Mouse (Mus musculus): ENCODE results near the gene Smad6.

Smad6 gene

GRCm38 (mm10) chr9:63982937-63983632 is 38.8 kb downstream of the Smad6 start:
- DNase-seq: peak; percentile 15 to 17

- no peak for DNase-seq
Observed at GRCm38 (mm10) chr9:63981912-63982311, 39.9 kb downstream of the Smad6 start.

- DNase-seq: no peak
Observed at GRCm38 (mm10) chr9:63981371-63981770, 40.5 kb downstream of the Smad6 start.

DNA sequence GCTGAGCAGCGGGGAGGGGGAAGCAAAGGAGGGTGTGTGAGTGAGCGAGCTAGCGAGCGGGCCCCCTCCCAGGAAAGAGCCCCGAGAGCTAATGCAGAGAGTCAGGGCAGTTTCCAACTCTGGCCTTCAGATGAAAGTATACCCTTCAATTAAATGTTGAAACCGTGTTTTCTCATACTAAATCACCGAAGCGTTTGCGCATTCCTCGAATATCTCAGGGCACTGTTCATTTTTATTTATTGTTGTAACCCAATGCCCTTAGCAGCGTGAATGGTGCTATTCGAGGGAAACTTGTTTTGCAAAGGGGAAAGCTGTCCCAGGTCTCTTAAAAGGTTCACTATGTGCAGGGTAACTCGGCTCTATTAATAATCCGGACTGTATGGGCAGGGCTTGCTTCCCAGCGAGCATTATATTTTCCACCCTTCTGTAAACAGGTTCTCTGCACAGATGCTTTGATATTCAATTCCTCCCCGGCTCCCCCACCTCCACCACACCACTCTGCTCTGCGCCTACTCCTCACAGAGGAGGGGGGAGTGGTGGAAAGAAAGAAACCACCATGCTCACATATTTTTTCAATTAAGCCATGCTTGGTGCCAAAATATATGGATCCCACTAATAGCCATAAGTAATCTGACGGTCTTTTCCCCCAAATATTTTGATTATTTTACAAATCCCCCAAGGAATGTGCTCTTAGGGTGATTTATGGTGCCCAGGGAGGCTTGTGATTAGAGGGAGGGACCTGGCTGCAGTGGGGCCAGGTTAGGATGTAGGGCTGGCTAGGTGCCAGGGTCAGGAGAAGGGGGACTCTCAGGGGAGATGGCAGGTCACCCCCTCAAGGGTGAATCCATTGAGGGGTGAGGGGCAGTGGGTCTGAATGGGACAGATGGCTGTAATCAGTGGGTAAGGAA is 41.4 kb downstream of the Smad6 start:
- no peak for DNase-seq

- DNase-seq: no peak
Observed at GRCm38 (mm10) chr9:63979275-63979674, 42.6 kb downstream of the Smad6 start.

- DNase-seq: no peak
Observed at GRCm38 (mm10) chr9:63978682-63979081, 43.2 kb downstream of the Smad6 start.

DNA sequence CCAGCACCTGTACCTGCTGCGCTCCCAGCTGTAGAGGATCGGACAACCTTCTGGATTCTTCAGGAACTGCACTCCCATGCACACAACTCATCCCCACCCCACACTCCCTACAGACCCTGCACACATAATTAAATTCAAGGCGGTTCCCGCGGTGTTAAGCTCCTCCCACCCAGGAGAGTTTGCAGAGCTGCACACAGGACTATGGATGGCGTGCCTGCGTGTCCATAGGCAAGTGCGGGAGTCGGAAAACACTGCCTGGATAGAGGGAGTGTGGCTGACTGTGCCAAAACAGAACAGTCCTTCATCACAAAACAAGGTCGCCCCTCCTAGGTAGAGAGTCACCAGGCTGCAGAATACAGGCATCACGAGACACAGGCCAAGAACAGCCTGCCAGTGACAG is 45.9 kb downstream of the Smad6 start:
- DNase-seq: no peak

- no peak for DNase-seq
Observed at GRCm38 (mm10) chr9:63974258-63975023, 47.4 kb downstream of the Smad6 start.

DNA sequence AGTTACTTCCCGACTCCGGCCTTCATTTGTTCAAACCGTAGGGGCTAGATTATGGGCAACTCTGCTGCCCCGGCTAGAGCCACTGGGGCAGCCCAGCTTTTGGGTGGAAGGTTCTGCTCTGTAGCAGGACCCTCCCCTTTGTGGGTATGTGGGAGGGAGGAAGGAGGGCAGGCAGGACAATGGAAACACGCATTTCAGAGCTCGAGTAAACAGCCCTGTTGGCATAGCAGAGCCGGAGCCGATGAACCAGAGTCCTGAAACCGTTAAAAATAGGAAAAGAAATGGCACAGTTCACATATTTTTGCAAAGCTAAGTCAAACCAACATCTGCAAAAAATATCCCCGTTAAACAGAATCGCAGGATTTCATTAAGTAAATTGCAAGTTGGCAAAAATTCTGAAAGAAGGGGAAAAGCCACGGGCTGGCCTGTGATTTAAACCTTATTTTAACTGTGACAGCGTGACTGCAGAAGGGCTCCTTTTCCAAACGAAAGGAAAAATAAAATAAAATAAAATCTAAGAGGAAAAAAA is 48.1 kb downstream of the Smad6 start:
- DNase-seq: no peak

- no peak for DNase-seq
Observed at GRCm38 (mm10) chr9:63972576-63973290, 49.1 kb downstream of the Smad6 start.

GRCm38 (mm10) chr9:63971557-63971956 is 50.3 kb downstream of the Smad6 start:
- DNase-seq: no peak

DNA sequence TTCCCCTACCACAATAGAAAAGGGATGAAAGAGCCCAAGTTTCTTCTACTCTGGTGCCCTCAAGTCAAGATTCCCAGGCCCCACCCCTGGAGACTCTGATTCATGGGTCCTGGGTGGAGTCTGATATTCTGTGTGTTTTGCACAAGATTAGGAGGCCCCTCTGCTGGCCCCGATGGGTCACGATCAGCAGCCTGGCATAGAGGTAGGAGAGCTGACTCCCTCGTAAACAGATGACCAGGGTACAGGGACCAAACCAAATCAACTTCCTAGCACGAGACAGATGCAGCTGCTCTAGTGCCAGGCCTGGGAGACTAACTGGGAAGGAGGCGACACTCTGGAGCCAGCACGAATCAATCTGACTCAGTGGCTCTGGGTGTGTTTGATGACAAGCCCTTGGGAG is 51.0 kb downstream of the Smad6 start:
- no peak for DNase-seq

DNA sequence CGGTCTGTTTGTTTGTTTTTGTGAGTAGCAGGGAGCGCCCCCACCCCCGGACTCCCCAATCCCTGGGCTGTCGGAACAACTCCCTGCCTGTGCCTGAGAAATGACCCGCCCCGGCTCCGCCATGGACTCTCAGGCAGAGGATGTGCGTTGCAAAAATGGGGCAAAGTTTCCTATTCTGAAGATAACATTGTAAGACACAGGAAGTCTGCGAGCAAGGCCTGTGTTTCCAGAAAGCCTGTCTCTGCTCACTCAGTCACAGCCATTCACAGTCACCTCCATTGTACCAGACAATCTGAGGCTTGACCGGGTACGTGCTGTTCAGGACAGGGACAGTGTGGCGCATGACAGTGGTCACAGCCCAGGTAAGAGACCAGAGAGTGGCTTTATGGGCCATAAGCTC is 51.5 kb downstream of the Smad6 start:
- DNase-seq: no peak

DNA sequence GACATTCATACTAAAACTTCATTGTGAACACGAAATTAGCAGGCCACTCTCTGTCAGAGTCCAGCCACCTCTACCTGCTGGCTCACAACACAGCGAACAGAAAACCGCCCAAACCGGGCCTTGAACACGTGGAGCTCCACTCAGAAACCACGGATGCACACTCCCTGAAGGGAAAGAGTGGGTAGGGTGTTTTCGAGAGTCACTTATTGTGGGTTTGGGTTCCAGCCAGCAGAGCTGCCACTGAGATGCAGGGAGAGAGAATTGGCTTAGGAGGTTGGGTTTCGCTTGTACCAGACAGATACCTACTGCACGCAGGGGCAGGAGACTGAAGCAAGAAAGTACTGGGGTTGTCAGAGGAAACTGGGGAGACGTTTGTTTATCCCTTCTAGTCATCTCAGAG is 52.4 kb downstream of the Smad6 start:
- DNase-seq: no peak

DNA sequence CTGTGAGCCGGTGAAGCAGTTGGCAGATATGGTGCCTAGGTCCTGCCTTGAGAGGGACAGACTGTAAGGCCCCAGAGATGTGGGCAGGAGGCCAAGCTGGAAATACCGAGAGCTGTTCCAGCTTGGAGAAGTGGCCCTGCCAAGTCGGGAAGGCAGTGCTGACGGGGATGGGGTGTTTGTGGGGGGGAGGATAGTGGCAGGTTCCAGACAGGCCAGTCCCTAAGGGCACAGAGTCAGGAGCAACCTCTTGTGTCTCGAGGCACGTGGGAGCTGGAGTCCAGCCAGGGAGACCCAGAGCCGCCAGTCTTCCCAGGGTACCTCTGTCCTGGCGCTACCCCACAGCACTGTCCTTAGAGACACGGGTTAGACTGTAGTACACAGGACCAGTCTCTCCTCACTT is 53.3 kb downstream of the Smad6 start:
- no peak for DNase-seq

DNA sequence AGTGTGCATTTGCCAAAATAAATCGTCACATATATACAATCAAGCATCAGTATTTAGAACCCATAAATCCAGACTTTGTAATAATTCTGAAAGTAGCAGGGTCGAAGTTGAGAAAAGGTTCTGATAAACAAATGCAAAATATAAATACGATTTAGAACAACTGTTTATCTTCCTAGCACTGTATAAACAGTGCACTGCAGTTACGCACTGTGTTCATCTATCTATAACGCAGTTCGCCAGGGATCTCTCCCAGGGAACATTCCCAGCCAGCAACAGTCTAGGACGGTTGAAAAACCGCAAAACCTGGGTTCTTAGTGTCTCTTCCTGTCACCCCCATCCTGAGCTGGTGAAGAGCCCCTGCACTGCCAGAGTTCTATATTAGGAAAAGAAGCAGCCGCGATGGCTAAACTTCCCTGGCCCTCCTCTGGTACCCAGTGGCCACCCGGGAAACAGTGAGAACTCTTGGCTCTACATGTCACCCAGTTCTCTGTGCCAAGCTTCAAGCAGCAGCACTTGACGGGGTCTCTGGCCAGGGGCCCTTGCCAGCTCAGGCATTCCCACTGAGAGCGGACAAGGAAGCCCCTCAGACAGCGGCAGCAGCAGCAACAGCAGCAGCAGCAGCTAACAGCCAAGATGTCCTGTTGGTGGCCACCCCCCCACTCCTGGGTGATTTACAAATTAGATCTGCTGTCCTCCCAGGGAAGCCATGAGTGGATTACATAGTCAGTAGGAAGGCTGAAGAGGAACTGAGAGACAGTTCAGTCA is 54.3 kb downstream of the Smad6 start:
- no peak for DNase-seq

DNA sequence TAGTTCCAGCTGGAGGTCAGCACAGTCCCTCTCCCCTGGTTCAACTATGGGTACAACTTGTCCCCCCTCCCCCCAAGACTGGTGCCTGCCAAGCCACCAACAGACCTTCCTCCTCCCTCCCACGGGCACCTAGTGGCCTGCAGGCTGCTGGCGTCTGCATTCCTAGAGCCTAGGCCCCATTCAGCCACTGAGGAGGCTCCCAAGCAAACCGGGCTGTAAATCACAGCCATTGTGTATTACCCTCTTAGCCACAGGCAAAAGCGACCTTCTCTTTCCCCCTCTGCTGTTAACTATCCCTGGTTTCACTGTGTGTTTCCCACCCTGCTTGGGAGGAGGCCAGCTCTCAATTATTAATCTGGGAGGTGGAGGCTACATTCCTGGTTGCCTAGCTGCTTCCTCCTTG is 56.3 kb downstream of the Smad6 start:
- DNase-seq: no peak

- DNase-seq: no peak
Observed at GRCm38 (mm10) chr9:63961881-63962280, 60.0 kb downstream of the Smad6 start.

DNA sequence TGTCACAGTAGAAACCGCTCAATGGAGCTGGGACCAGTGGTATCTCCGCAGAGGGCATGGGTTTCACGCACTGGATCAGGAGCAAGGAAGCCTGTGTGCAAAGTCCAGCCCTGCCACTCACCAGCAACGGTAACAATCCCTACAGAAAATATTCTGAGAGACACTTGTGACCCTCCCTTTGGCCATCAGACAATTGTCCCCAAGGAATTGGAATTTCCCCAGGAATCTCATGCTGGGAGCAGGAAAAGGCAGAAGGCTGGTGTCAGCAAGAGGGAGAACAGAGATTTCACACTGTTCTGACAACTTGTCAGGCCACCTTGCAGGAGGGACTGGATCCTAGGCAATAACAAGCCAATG is 61.1 kb downstream of the Smad6 start:
- no peak for DNase-seq

- DNase-seq: no peak
Observed at GRCm38 (mm10) chr9:63959933-63960828, 61.7 kb downstream of the Smad6 start.

Data from thymus, postnatal 36 days (tissue).